In the genomic region with DNA sequence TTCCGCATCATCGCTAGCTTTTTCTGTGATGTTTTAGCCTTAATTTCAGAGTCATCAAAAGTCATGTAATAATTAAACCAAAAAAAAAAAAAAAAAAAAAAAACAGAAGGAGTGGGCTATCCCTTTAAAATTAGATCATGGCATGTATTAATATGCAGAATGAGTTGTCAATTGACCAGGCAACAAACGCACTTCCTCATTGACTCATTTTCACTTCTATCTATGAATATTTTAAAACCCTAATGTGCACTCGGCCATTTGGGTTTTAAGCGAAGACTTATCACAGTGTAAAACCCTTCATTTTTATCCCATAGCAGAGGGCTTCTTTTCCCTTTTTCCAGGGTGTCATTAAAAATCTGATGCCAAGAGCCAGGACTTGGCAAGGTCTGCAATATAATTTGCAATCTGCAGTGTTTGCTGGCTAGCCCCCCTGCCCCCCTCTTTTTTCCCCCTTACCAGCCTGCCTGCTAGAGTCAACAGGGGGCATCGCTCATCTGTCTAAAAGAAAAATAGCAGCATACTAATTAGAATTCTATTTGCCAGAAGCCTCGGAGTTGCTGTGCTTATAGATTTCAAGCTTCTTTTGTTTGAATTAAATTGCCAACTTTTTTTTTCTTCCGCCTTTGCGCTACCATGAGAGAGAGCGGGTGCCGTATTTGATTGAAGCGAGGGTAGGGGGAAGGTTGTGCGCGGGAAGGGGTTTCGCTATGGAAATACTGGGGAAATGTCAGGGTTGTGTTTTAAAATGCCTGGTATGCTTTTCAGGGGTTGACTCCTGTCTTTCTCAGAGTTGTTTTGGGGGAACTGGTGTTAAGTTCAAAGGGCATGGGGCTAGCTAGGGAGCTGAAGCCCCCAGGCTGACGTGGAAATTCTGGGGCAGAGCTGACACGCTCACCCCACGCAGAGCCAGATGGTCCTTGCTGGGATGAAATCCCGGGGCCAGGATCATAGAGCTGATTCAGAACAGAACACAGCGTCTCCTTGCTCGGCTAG, we compare ENCODE assay signal across 8 mouse cellular contexts.
DNase-seq lines count a peak whose midpoint lies in the region; ATAC-seq lines count a peak whose summit lies in the region.

No protein-coding gene starts in this region.

- H3K27ac ChIP-seq in heart, embryonic 15.5 days: no peak overlapping the region
- H3K27ac ChIP-seq in hindbrain, embryonic 14.5 days: peak overlapping the region; percentile 84
- H3K27ac ChIP-seq in liver, embryonic 15.5 days (replicated peaks): no peak overlapping the region
- H3K27ac ChIP-seq in stomach, embryonic 15.5 days: no peak overlapping the region

- H3K27me3 ChIP-seq in heart, embryonic 15.5 days: peaks cover 13% of the 10 kb centered on the region
- H3K27me3 ChIP-seq in hindbrain, embryonic 14.5 days (ENCODE audit: control insufficient read depth, insufficient read depth, low read length): peaks cover 63% of the 10 kb centered on the region
- H3K27me3 ChIP-seq in liver, embryonic 15.5 days: peaks cover 4% of the 10 kb centered on the region; the same call in 1 of the 2 replicates
- H3K27me3 ChIP-seq in stomach, embryonic 15.5 days (replicated peaks): no peaks in the 10 kb centered on the region

- H3K4me3 ChIP-seq in heart, embryonic 15.5 days: peak overlapping the region; percentile 42
- H3K4me3 ChIP-seq in hindbrain, embryonic 14.5 days (replicated peaks; ENCODE audit: low read length): peak overlapping the region; percentile 33
- H3K4me3 ChIP-seq in liver, embryonic 15.5 days (replicated peaks): peak overlapping the region; percentile 7; the same call in 1 of the 2 replicates
- H3K4me3 ChIP-seq in stomach, embryonic 15.5 days (replicated peaks): peak overlapping the region; percentile 36

- no peak overlapping the region for H3K9ac ChIP-seq in heart, embryonic 15.5 days
- H3K9ac ChIP-seq in hindbrain, embryonic 14.5 days: peak overlapping the region; percentile 60
- H3K9ac ChIP-seq in liver, embryonic 15.5 days: no peak overlapping the region
- H3K9ac ChIP-seq in stomach, embryonic 15.5 days: no peak overlapping the region

- peak overlapping the region; percentile 68 for H3K4me2 ChIP-seq in heart, embryonic 15.5 days
- peak overlapping the region; percentile 78 for H3K4me2 ChIP-seq in hindbrain, embryonic 14.5 days (replicated peaks)
- H3K4me2 ChIP-seq in liver, embryonic 15.5 days: peak overlapping the region; percentile 32
- H3K4me2 ChIP-seq in stomach, embryonic 15.5 days: peak overlapping the region; percentile 58

- WGBS in heart, embryonic 15.5 days: 22% methylated on average over 21 of the region's 21 CpGs
- 6% methylated on average over 21 of the region's 21 CpGs for WGBS in hindbrain, embryonic 14.5 days
- 16% methylated on average over 21 of the region's 21 CpGs for WGBS in liver, embryonic 15.5 days (ENCODE audit: insufficient replicate concordance)
- 17% methylated on average over 21 of the region's 21 CpGs for WGBS in stomach, embryonic 15.5 days

- no peak for ATAC-seq in heart, embryonic 15.5 days (replicated peaks; ENCODE audit: insufficient number of reproducible peaks, insufficient read depth, low FRiP score, low read depth)
- peak; percentile 72; the same call in 1 of the 2 replicates for ATAC-seq in hindbrain, embryonic 14.5 days (ENCODE audit: low FRiP score)
- no peak for ATAC-seq in liver, embryonic 15.5 days (ENCODE audit: insufficient read depth)
- no peak for ATAC-seq in stomach, embryonic 15.5 days (ENCODE audit: insufficient read depth, low FRiP score, low read depth)

- no peak for DNase-seq in heart, postnatal 36 days
- DNase-seq in embryo, embryonic 9.5 days (ENCODE audit: extremely low spot score): peak; percentile 56
- peak; percentile 75 for DNase-seq in hindbrain, embryonic 14.5 days (ENCODE audit: low spot score)
- DNase-seq in urinary bladder, postnatal 4 days (ENCODE audit: low spot score in 2 of 2): no peak
- no peak for DNase-seq in spleen, postnatal 10 days (ENCODE audit: low spot score in 2 of 2)

- H3K36me3 ChIP-seq in heart, embryonic 15.5 days: no peaks in the 10 kb centered on the region
- no peaks in the 10 kb centered on the region for H3K36me3 ChIP-seq in hindbrain, embryonic 14.5 days (replicated peaks; ENCODE audit: control insufficient read depth, insufficient read depth)
- H3K36me3 ChIP-seq in liver, embryonic 15.5 days (replicated peaks): no peaks in the 10 kb centered on the region
- H3K36me3 ChIP-seq in stomach, embryonic 15.5 days: no peaks in the 10 kb centered on the region

- peaks cover 7% of the 10 kb centered on the region; the same call in 1 of the 2 replicates for H3K4me1 ChIP-seq in heart, embryonic 15.5 days (replicated peaks)
- H3K4me1 ChIP-seq in hindbrain, embryonic 14.5 days (replicated peaks; ENCODE audit: control insufficient read depth, insufficient read depth, low read length): peaks cover 15% of the 10 kb centered on the region; the same call in 1 of the 2 replicates
- no peaks in the 10 kb centered on the region for H3K4me1 ChIP-seq in liver, embryonic 15.5 days (replicated peaks)
- no peaks in the 10 kb centered on the region for H3K4me1 ChIP-seq in stomach, embryonic 15.5 days

- H3K9me3 ChIP-seq in heart, embryonic 15.5 days (replicated peaks): no peaks in the 10 kb centered on the region
- H3K9me3 ChIP-seq in hindbrain, embryonic 14.5 days (ENCODE audit: control insufficient read depth, low read length): no peaks in the 10 kb centered on the region
- no peaks in the 10 kb centered on the region for H3K9me3 ChIP-seq in liver, embryonic 15.5 days (replicated peaks)
- no peaks in the 10 kb centered on the region for H3K9me3 ChIP-seq in stomach, embryonic 15.5 days

- intact Hi-C loops in heart, postnatal 36 days (cut with DNase I): loop anchor here (5.0 kb wide), 2 partner anchors 219 to 1294 kb away; no protein-coding TSS in a partner anchor

Comparison
In these comparisons a context has a peak if more than half of its experiments do, and no peak if none do; other contexts are left out.
1. DNase-seq: peak in embryo, embryonic 9.5 days (single experiment) and hindbrain, embryonic 14.5 days (single experiment); none in heart, postnatal 36 days (0 of 2), urinary bladder, postnatal 4 days (0 of 2) and spleen, postnatal 10 days (0 of 2).
2. Peak in every context shown above with its lines, with median percentiles within 50 percentile points of each other: H3K4me2 ChIP-seq and H3K4me3 ChIP-seq.